Mouse (Mus musculus) spleen, adult 2 months (tissue): ENCODE data around the gene Tmem230. TPM values are rescaled to one million over a fixed set of nuclear protein-coding genes. Genes with fewer than 3 reads are reported as not detected.

Experiments
- DNase-seq, 2 experiments: peaks; one replicate each; pipeline versions ENCODE4 v3.0.0 to v3.0.0-alpha.2; 2012 to 2021; ENCODE audit warnings: low spot score in 2 of 2, low read depth in 1 of 2
- H3K27ac ChIP-seq: fragments of 200-500 bp; 2 replicates; pipeline ENCODE4 v1.5.1; 2012; ENCODE audit warnings: low read length, inconsistent platforms; ENCODE audit not compliant: insufficient read depth
- H3K27me3 ChIP-seq: fragments of 200-500 bp; 2 replicates; pipeline ENCODE4 v1.6.1; 2012; ENCODE audit warnings: mild to moderate bottlenecking, moderate library complexity, low read length, inconsistent platforms; ENCODE audit not compliant: control insufficient read depth, insufficient read depth
- H3K36me3 ChIP-seq: fragments of 200-500 bp; 2 replicates; pipeline ENCODE4 v1.6.1; 2012; ENCODE audit warnings: mild to moderate bottlenecking, low read length, inconsistent platforms; ENCODE audit not compliant: control insufficient read depth, insufficient read depth
- H3K4me1 ChIP-seq: fragments of 200-500 bp; 2 replicates; pipeline ENCODE4 v1.6.1; 2011; ENCODE audit warnings: inconsistent platforms; ENCODE audit not compliant: control insufficient read depth, insufficient read depth, insufficient read length
- H3K4me3 ChIP-seq: fragments of 200-500 bp; 2 replicates; pipeline ENCODE4 v1.5.1; 2011; ENCODE audit warnings: mild to moderate bottlenecking, inconsistent platforms; ENCODE audit not compliant: insufficient read depth, insufficient read length; ENCODE audit errors: extremely low read depth
- CTCF ChIP-seq: fragments of 200-500 bp; IDR thresholded peaks from 2 replicates; pipeline ENCODE4 v1.5.1; 2011; ENCODE audit warnings: mild to moderate bottlenecking, inconsistent platforms; ENCODE audit not compliant: insufficient read depth, insufficient read length, insufficient replicate concordance; ENCODE audit errors: extremely low read depth
- POLR2A ChIP-seq: fragments of 200-500 bp; IDR thresholded peaks from 2 replicates; pipeline ENCODE4 v1.6.1; 2011; ENCODE audit warnings: low read depth, low read length, inconsistent platforms
- WGBS: fragments of 180-500 bp; shearing (Covaris S2); methylation state at CpG from one replicate; pipeline ENCODE4 v1.1.7; 2018; 5-methylcytosine and 5-hydroxymethylcytosine counted together
- polyA plus RNA-seq: library from polyadenylated mRNA; depleted of rRNA; stranded (reverse); fragments of >200 nt; gene quantifications from 2 replicates; pipeline ENCODE4 v1.2.3, GENCODE M21; 2012

Gene Tmem230
- polyA plus RNA-seq, 1 experiment: 40.7 TPM

GRCm38 (mm10) chr2:132262175-132262574 is 14.6 kb upstream of the Tmem230 start:
- WGBS: 36% methylated on average over 6 of the region's 6 CpGs
- peaks cover 14% of the 10 kb centered on the region for H3K4me1 ChIP-seq
- no peak for TF ChIP-seq POLR2A
- no peak for TF ChIP-seq CTCF
- H3K27me3 ChIP-seq: no peaks in the 10 kb centered on the region
- H3K36me3 ChIP-seq: no peaks in the 10 kb centered on the region
- H3K27ac ChIP-seq: no peak overlapping the region
- no peak for DNase-seq
- H3K4me3 ChIP-seq: no peak overlapping the region

DNA sequence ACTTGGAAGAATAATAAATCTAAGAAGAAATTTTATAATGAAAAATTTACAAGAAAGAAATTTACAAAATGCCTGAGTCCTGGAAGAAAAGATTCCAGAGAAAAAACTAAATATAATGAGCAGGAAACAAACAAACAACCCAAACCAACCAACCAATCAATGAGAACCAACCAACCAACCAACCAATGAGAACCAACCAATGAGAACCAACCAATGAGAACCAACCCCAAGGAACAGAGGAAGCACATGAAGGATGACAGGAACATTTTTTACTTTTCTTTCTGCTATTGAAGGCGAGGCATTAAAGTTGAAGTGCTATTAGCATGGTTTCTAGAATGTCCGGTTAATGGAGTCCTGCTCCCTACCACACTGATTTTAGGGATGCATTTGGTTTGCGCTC is 13.0 kb upstream of the Tmem230 start:
- 87% methylated on average over 3 of the region's 3 CpGs for WGBS
- no peak for TF ChIP-seq CTCF
- no peak for TF ChIP-seq POLR2A
- no peak for DNase-seq
- no peaks in the 10 kb centered on the region for H3K27me3 ChIP-seq
- H3K4me3 ChIP-seq: no peak overlapping the region
- H3K36me3 ChIP-seq: no peaks in the 10 kb centered on the region
- no peak overlapping the region for H3K27ac ChIP-seq
- peaks cover 12% of the 10 kb centered on the region for H3K4me1 ChIP-seq

- Histone ChIP-seq H3K27ac (no peak overlapping the region), H3K27me3 (no peaks in the 10 kb centered on the region), H3K36me3 (no peaks in the 10 kb centered on the region), H3K4me1 (no peaks in the 10 kb centered on the region), H3K4me3 (no peak overlapping the region)
- WGBS: 94% methylated on average over 6 of the region's 6 CpGs
- no peak for DNase-seq
- TF ChIP-seq CTCF: no peak
- TF ChIP-seq POLR2A: no peak
Observed at GRCm38 (mm10) chr2:132257350-132258068, 9.9 kb upstream of the Tmem230 start.

- 1% methylated on average over 7 of the region's 7 CpGs for WGBS
Observed at GRCm38 (mm10) chr2:132253603-132254002, 6.0 kb upstream of the Tmem230 start.

DNA sequence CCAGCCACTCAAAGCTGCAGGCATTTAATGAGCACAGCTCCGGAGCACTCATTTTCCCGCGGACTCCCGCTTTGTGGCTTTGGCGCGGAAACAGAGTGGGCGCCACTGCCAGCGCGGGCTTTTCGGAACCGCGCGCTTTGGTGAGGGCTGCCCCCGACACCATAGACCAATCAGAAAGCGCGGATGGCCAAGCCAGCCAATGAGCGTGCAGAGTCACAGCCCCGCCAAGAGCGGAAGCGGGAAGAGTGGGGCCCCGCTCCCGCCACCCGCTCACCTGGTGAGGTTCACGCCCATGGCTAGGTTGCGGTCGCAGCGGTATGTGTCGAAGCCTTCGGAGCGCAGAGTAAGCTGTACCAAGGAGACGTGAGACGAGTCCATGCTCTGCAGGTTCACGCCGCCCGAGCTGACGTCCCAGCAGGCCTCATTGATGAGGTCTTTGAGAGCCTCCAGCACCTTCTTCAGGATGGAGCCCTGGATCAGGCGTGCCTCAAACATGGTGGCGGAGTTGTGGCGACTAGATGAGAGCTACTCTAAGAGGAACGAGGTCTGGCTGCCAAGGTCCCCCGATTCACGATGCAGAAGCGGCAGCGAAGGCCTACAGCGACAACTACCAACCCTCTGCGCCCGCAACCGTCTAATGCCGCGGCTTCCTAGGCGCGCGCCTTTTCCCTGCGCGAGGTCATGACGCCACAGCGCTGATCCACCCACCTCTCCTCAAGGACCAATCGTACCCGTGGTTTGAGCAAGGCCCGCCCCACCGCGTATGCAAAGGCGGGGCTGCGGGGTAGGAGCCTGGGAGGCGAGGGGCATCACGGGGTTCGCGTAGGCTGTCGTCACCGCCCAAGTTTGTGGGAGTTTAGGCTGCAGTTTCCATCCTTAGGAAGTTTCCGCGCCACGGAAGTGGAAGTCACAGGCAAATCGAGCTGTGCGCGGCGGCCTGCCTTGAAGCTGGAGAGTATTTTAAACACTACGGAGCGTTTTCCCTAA is 5.2 kb upstream of the Tmem230 start, which contains the start of gene Pcna:
Gene Pcna (minus strand): TSS at position 773 of the 987 bp plus-strand sequence.
- peak within 1 kb of the TSS; percentile 76 for H3K4me3 ChIP-seq
- peaks cover 4% of the 10 kb centered on the region; the same call in 1 of the 2 replicates for H3K4me1 ChIP-seq
- H3K27ac ChIP-seq: peak within 1 kb of the TSS; percentile 82
- DNase-seq: peak; percentile 96
- H3K27me3 ChIP-seq: no peaks in the 10 kb centered on the region
- H3K36me3 ChIP-seq: peaks cover 6% of the 10 kb centered on the region
- under 1% methylated on average over 79 of the region's 79 CpGs for WGBS
- TF ChIP-seq POLR2A (peak; percentile 87), CTCF (no peak)

More at GRCm38 (mm10) chr2:132253603-132254002, 6.0 kb upstream of the Tmem230 start:
- H3K36me3 ChIP-seq: peaks cover 6% of the 10 kb centered on the region
- H3K4me1 ChIP-seq: no peaks in the 10 kb centered on the region
- TF ChIP-seq POLR2A (no peak), CTCF (no peak)
- no peak overlapping the region for H3K27ac ChIP-seq
- no peaks in the 10 kb centered on the region for H3K27me3 ChIP-seq
- DNase-seq: no peak
- H3K4me3 ChIP-seq: no peak overlapping the region; the same call in 1 of the 2 replicates

DNA sequence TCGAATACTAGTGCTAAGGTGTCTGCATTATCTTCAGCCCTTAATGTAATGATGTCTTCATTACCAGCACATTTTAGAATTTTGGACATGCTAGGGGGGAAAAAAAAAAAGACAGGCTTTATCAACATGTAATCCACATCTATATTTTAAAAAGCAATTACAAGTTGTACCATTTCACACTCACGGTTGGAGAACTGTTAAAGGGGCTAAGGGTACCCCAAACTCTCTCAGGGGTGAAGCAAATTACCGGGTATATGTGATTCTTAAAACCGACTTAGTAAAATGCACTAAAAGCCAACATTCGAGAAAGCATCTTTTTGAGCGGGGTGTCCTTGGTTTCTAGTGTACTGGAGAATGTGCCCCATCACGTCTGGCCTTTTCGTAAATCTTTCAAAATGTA is 4.3 kb upstream of the Tmem230 start:
- DNase-seq: no peak
- peak overlapping the region; percentile 76; the same call in 1 of the 2 replicates for H3K4me3 ChIP-seq
- TF ChIP-seq CTCF: no peak
- TF ChIP-seq POLR2A: no peak
- 6% methylated on average over 8 of the region's 8 CpGs for WGBS
- H3K27ac ChIP-seq: no peak overlapping the region
- H3K4me1 ChIP-seq: peaks cover 6% of the 10 kb centered on the region; the same call in 1 of the 2 replicates
- H3K36me3 ChIP-seq: peaks cover 6% of the 10 kb centered on the region
- H3K27me3 ChIP-seq: no peaks in the 10 kb centered on the region
